Mouse (Mus musculus): ENCODE results near the gene Cpne8. TPM values are rescaled to one million over a fixed set of nuclear protein-coding genes. Genes with fewer than 3 reads are reported as not detected.

The Cpne8 gene
- polyA plus RNA-seq, 1 experiment from 2014 or later: 3.3 TPM

DNA sequence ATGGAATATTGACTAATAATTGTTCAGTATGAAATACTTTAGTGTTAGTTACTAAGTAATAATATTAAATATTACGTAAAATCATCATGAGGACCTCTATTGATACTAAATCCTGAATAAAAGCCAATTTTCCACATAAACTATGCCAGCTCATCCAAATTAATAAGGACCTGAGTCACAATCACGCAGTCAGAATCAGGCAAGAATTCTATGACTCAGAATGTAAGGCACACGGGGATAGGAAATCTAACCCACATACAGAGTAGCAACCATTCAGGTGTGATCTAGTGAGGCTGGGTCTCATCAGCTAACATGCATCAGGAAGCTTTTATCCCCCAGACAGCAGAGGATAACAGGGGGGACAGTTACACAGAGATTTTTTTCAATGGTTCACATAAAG, 72.1 kb downstream of the Cpne8 start:
- Histone ChIP-seq H3K4me3 (no peak overlapping the region), H3K9me3 (no peaks in the 10 kb centered on the region), H3K4me1 (peaks cover 5% of the 10 kb centered on the region; the same call in 1 of the 2 replicates), H3K36me3 (replicated peaks) (no peaks in the 10 kb centered on the region), H3K27ac (no peak overlapping the region), H3K27me3 (ENCODE audit: poor library complexity, severe bottlenecking) (no peaks in the 10 kb centered on the region)
- DNase-seq (ENCODE audit: extremely low spot score, low spot score): no peak
- 93% methylated on average over 3 of the region's 3 CpGs for WGBS

DNA sequence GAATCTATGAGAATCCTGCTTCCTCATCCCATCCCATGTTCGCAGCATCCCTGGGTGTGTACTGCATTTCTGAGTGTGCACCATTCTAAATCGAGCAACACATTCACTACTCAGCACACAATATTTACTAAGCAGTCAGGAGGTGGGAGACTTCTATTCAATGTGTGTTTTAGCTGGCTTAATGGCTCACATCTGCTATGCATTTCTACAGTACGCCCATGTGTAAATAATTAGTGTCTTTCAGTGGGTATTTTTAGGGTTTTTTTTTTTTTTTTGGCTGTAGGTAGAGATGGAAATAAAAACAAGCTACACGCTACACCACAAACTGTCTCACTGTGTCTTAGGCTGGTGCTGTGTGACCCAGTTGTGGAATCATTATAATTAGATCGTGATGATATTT, 75.6 kb downstream of the Cpne8 start:
- Histone ChIP-seq H3K27me3 (ENCODE audit: poor library complexity, severe bottlenecking) (no peaks in the 10 kb centered on the region), H3K9me3 (no peaks in the 10 kb centered on the region), H3K27ac (no peak overlapping the region), H3K4me3 (no peak overlapping the region), H3K36me3 (replicated peaks) (no peaks in the 10 kb centered on the region), H3K4me1 (peaks cover 5% of the 10 kb centered on the region; the same call in 1 of the 2 replicates)
- DNase-seq (ENCODE audit: extremely low spot score, low spot score): no peak
- 81% methylated on average over 5 of the region's 5 CpGs for WGBS

DNA sequence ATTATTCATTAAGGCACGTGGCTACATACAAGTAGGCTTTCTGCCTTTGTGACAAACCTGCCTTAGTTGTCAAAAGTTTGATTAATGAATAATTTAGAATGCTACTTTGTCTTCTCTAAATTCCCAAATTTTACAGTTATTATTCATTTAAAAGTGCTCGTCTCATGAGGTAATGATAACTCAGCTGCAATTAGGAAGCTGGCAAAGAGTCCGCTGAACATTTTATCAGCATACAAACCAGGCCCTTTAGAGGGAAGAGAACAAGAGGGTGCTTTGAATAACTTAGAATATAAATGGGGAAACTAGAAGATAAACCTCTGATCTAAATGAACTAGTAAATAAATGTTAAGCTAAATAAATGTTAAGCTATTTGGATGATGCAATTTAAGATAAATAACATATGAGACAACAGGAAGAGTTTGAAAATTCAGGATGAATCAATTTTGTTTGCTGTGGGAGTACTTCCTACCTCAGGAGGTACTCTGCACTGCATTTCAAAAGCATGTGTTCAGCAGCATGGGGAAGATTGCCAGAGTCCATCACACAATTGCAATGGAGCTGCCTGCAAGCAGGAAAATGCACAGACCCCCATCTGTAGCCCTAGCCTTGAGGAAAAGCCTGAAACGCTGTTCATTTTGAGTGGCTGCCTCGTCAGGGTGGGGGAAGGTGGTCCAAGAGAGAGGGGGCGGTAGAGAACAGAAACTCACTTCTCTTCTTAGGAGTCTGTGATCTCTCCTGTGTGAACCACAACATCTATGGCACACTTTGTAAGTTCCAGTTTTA, 81.3 kb downstream of the Cpne8 start:
- WGBS: 82% methylated on average over 6 of the region's 6 CpGs
- no peaks in the 10 kb centered on the region for H3K36me3 ChIP-seq (replicated peaks)
- H3K27ac ChIP-seq: no peak overlapping the region
- no peaks in the 10 kb centered on the region for H3K9me3 ChIP-seq
- no peaks in the 10 kb centered on the region for H3K4me1 ChIP-seq
- H3K4me3 ChIP-seq: no peak overlapping the region
- H3K27me3 ChIP-seq (ENCODE audit: poor library complexity, severe bottlenecking): no peaks in the 10 kb centered on the region
- DNase-seq (ENCODE audit: extremely low spot score, low spot score): no peak

DNA sequence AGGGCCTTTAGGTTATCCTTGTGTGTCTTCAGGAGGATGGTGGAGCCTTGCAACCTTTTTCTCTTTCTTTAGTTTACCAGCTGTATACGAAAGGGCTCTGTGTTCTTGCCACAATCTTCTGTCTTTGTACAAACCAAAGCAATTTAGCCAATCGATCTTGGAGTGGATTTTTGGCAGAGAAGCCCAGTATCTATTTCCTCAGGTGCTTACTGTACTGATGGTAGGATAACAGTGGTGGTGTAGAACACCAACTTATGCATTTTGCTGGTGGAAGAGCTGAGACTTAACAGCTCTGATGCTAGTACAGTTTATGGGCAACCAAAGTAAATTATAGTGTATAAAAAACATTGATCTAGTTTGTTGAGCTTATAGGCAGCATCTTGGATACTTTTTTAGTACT, 83.6 kb downstream of the Cpne8 start:
- 90% methylated on average over 2 of the region's 2 CpGs for WGBS
- no peaks in the 10 kb centered on the region for H3K36me3 ChIP-seq (replicated peaks)
- H3K4me3 ChIP-seq: no peak overlapping the region
- no peaks in the 10 kb centered on the region for H3K4me1 ChIP-seq
- no peaks in the 10 kb centered on the region for H3K9me3 ChIP-seq
- DNase-seq (ENCODE audit: extremely low spot score, low spot score): no peak
- no peak overlapping the region for H3K27ac ChIP-seq
- H3K27me3 ChIP-seq (ENCODE audit: poor library complexity, severe bottlenecking): no peaks in the 10 kb centered on the region

DNA sequence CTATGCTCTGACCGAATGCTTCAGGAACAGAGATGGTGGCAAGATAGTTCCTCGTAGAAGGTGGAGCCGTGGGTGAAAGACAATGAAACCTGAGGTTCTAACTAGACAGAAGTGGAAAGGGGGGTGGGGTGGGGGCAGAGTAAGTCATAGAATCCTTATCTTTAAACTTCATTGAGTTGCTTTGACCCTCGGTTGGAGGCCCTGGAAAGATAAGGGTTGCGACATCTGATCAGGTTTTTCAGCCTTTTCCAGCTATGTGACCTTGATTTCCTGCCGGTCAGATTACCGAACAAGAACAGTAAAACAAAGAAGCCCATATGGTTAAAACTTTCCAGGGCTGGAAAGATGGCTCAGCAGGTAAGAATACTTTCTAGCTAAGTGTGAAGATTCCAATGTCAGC, 89.6 kb downstream of the Cpne8 start:
- Histone ChIP-seq H3K36me3 (replicated peaks) (no peaks in the 10 kb centered on the region), H3K4me1 (no peaks in the 10 kb centered on the region), H3K27me3 (ENCODE audit: poor library complexity, severe bottlenecking) (no peaks in the 10 kb centered on the region), H3K9me3 (no peaks in the 10 kb centered on the region), H3K27ac (no peak overlapping the region), H3K4me3 (no peak overlapping the region)
- no peak for DNase-seq (ENCODE audit: extremely low spot score, low spot score)
- WGBS: 82% methylated on average over 7 of the region's 7 CpGs

DNA sequence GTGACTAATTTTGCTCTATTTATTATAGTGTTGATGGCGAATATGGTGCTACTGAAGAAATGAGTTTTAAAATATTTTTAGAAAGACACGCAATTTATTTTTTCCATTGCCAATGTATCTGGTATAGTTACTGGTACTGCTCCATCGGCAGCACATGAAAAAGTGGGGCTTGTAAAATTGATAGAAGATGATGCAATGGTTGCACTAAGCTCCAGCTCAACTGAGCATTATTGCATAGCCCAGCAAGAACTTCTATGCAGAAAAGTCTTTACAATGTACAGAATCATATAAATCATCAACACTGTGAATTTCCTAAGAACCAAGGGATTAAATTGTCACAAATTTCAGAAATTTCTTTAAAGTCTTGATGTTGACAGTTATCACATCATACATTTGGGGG, 101.8 kb downstream of the Cpne8 start:
- H3K27me3 ChIP-seq (ENCODE audit: poor library complexity, severe bottlenecking): no peaks in the 10 kb centered on the region
- H3K9me3 ChIP-seq: no peaks in the 10 kb centered on the region
- H3K36me3 ChIP-seq (replicated peaks): no peaks in the 10 kb centered on the region
- no peak overlapping the region for H3K4me3 ChIP-seq
- no peak overlapping the region for H3K27ac ChIP-seq
- 93% methylated on average over 3 of the region's 3 CpGs for WGBS
- H3K4me1 ChIP-seq: no peaks in the 10 kb centered on the region
- DNase-seq (ENCODE audit: extremely low spot score, low spot score): no peak

DNA sequence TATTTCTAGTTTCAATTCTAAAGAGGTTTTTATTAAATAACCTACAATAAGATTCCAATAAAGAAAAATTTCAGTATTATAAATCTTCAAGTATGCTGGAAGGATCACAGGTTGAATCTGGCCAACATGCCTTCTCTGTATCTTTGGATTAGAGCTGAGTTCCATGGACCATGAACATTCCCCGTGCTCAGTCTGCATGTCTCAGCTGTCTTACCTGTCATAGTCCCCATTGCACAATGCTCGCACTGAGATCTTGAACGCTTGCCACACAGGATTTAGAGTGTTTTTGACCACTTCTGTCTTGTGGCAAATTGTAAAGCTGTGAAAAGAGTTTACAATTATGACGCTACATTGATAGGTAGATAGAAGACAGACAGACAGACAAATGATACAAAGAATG, 110.0 kb downstream of the Cpne8 start:
- H3K4me1 ChIP-seq: no peaks in the 10 kb centered on the region
- no peaks in the 10 kb centered on the region for H3K36me3 ChIP-seq (replicated peaks)
- no peak overlapping the region for H3K27ac ChIP-seq
- H3K4me3 ChIP-seq: no peak overlapping the region
- 91% methylated on average over 4 of the region's 4 CpGs for WGBS
- DNase-seq (ENCODE audit: extremely low spot score, low spot score): no peak
- no peaks in the 10 kb centered on the region for H3K9me3 ChIP-seq
- no peaks in the 10 kb centered on the region for H3K27me3 ChIP-seq (ENCODE audit: poor library complexity, severe bottlenecking)

DNA sequence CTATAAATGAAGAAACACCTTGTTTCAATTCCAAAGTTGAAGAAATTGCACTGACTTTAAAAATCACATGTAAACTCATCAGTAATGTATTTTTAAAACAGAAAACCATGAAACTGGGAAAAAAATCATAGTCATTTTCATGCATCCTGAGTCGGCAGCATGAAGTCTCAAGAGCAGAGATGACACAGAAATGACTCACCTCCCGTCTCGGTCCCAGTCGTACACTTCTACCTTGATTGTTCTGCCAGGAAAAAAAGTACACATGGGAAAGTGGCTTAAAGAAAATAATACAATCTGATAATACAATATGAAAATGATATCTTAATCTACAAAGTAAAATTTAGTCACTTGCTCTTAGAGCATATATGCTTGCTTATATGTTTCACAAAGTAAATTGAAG, 111.2 kb downstream of the Cpne8 start:
- H3K36me3 ChIP-seq (replicated peaks): no peaks in the 10 kb centered on the region
- no peak overlapping the region for H3K27ac ChIP-seq
- no peaks in the 10 kb centered on the region for H3K27me3 ChIP-seq (ENCODE audit: poor library complexity, severe bottlenecking)
- no peaks in the 10 kb centered on the region for H3K9me3 ChIP-seq
- no peak for DNase-seq (ENCODE audit: extremely low spot score, low spot score)
- WGBS: 95% methylated on average over 4 of the region's 4 CpGs
- no peak overlapping the region for H3K4me3 ChIP-seq
- no peaks in the 10 kb centered on the region for H3K4me1 ChIP-seq

DNA sequence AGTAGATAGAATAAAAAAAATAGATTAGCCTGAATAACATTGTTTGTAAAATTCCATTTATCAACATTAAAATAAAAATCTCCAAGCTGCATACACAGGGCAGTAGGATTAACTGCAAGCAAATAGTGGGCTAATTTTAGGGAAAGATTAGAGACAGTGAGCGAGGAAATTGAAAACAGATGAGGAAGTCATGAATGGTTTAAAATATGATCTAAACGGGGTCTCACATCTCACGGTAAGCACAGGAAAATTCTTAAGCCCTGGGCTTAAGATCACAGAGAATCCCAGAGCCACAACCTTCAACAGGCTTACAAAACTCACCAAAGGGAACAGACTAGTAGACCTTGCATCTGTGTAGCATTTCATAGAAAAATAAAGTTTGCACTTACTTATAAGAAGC, 115.2 kb downstream of the Cpne8 start:
- H3K9me3 ChIP-seq: no peaks in the 10 kb centered on the region
- no peak overlapping the region for H3K4me3 ChIP-seq
- no peak overlapping the region for H3K27ac ChIP-seq
- WGBS: 76% methylated on average over 3 of the region's 3 CpGs
- H3K4me1 ChIP-seq: no peaks in the 10 kb centered on the region
- no peaks in the 10 kb centered on the region for H3K36me3 ChIP-seq (replicated peaks)
- no peaks in the 10 kb centered on the region for H3K27me3 ChIP-seq (ENCODE audit: poor library complexity, severe bottlenecking)
- no peak for DNase-seq (ENCODE audit: extremely low spot score, low spot score)

DNA sequence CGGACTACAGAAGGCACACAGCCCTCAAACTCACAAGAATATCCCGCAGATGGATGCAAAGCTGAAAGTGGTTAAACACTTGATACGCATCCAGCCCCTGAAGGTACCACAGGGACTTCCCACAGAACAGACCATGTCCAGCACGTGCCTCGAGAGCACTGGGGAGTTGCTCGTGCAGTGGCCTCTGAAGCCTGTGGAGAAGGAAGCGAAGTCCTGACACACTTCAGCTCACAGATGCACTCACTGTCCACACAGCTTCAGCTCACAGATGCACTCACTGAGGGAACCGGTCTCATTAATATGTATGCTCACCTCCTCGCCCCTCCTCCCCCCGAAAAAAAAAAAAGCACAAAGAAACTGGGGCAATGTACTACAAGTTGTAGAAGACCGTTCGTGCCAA, 117.6 kb downstream of the Cpne8 start:
- WGBS: 81% methylated on average over 12 of the region's 12 CpGs
- no peak for DNase-seq (ENCODE audit: extremely low spot score, low spot score)
- no peaks in the 10 kb centered on the region for H3K4me1 ChIP-seq
- H3K36me3 ChIP-seq (replicated peaks): no peaks in the 10 kb centered on the region
- H3K9me3 ChIP-seq: no peaks in the 10 kb centered on the region
- no peaks in the 10 kb centered on the region for H3K27me3 ChIP-seq (ENCODE audit: poor library complexity, severe bottlenecking)
- H3K27ac ChIP-seq: no peak overlapping the region
- H3K4me3 ChIP-seq: no peak overlapping the region

DNA sequence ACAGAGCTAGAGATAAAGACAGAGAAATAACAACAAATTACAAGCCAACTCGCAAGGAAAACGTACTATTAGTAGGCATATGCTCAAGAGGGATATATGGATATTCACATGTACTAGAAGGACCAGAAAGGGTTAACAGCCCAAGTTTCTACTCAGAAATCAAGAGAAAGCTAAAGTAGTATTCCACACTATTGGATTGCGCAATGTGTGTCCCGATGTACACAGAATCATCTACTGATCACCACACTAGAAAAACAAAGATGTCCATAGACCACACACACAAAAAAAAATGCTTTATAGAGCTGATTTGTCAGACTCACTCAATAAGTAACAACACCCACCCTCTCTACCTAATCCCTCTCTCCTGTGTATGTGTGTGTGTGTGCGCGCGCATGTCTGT, 130.6 kb downstream of the Cpne8 start:
- DNase-seq (ENCODE audit: extremely low spot score, low spot score): no peak
- WGBS: 91% methylated on average over 7 of the region's 7 CpGs
- no peak overlapping the region for H3K4me3 ChIP-seq
- no peaks in the 10 kb centered on the region for H3K27me3 ChIP-seq (ENCODE audit: poor library complexity, severe bottlenecking)
- no peaks in the 10 kb centered on the region for H3K4me1 ChIP-seq
- H3K27ac ChIP-seq: no peak overlapping the region
- no peaks in the 10 kb centered on the region for H3K36me3 ChIP-seq (replicated peaks)
- H3K9me3 ChIP-seq: no peaks in the 10 kb centered on the region

DNA sequence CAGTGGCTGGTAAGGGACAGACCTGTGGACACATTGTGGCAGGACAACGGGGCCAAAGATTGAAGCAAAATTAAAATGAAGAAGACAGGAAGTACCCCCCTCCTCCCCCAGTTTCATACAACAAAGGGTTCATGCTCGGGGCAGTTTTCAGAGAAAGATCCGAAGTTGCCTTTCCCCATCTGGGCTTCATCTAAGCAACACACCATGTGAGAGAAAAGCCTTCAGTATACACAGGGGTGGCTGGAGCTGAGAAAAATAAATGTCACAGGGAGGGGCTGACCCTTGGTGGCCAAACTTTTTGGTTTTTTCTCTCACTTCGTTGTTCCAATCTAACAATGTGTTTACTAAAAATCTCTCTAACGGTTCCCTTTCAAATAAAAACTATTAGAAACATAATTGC, 135.8 kb downstream of the Cpne8 start:
- H3K36me3 ChIP-seq (replicated peaks): no peaks in the 10 kb centered on the region
- H3K27me3 ChIP-seq (ENCODE audit: poor library complexity, severe bottlenecking): no peaks in the 10 kb centered on the region
- no peak for DNase-seq (ENCODE audit: extremely low spot score, low spot score)
- no peak overlapping the region for H3K4me3 ChIP-seq
- no peak overlapping the region for H3K27ac ChIP-seq
- no peaks in the 10 kb centered on the region for H3K9me3 ChIP-seq
- WGBS: 78% methylated on average over 5 of the region's 5 CpGs
- H3K4me1 ChIP-seq: no peaks in the 10 kb centered on the region

DNA sequence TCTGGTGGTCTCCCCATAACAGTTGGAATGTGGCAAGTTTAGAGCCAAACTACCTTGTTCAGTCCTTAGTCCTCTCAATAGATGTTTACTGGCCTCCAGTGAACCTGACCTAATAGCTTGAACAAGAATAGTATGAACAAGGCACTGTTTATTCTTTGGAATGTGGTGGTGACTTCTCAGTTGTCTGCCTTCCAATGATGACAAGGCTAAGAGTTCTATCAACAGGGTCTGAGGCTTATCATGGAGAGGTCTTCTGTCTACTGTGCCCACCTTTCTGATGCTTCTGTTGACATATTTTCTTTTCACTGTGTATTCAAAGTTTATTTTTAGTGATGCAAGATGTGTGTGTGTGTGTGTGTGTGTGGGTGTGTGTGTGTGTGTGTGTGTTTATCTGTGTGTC, 137.1 kb downstream of the Cpne8 start:
- DNase-seq (ENCODE audit: extremely low spot score, low spot score): no peak

More for the DNA sequence above, 137.1 kb downstream of the Cpne8 start:
- Histone ChIP-seq H3K4me3 (no peak overlapping the region), H3K9me3 (no peaks in the 10 kb centered on the region), H3K27me3 (ENCODE audit: poor library complexity, severe bottlenecking) (no peaks in the 10 kb centered on the region), H3K4me1 (no peaks in the 10 kb centered on the region), H3K27ac (no peak overlapping the region), H3K36me3 (replicated peaks) (no peaks in the 10 kb centered on the region)
